Mouse (Mus musculus): ENCODE results near the gene Dhrs7b.
"Not testable (repeated sequence)": the region's sequence is repeated elsewhere in the genome, so short reads cannot be mapped to it uniquely, and the experiment has no call there.

DNA sequence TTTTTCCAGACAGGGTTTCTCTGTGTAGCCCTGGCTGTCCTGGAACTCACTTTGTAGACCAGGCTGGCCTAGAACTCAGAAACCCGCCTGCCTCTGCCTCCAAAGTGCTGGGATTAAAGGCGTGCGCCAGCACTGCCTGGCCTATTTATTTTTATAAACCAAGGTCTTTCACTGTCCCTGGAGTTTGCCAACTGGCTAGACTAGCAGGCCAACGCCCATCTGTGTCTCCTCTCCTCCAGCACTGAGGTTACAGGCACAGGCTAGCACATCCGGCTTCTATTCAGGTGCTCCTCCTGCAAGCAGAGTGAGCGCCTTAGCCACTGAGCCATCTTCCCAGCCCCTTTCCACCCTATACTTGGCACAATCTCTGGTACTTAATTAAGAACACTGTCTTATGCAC is 39.0 kb downstream of the Dhrs7b start:
- not testable (repeated sequence) for TF ChIP-seq TAL1, GATA1 (IDR thresholded peaks at IDR 0.05; ENCODE audit: low read length)
